ENCODE assay signal across 8 mouse cellular contexts in genomic region chr8:122444058-122444748, GRCm38 (mm10). TPM values are rescaled to one million over a fixed set of nuclear protein-coding genes. Genes with fewer than 3 reads are reported as not detected.
DNase-seq lines count a peak whose midpoint lies in the region; ATAC-seq and TF ChIP-seq lines count a peak whose summit lies in the region.

No protein-coding gene starts in this region.

- peak overlapping the region; percentile 80 for H3K4me2 ChIP-seq in forebrain, embryonic 11.5 days (ENCODE audit: low read depth, low read length, severe bottlenecking)
- H3K4me2 ChIP-seq in heart, postnatal 0 days (ENCODE audit: low read depth, low read length) = peak overlapping the region; percentile 91
- H3K4me2 ChIP-seq in liver, embryonic 15.5 days = peak overlapping the region; percentile 96
- H3K4me2 ChIP-seq in neural tube, embryonic 11.5 days (ENCODE audit: low read depth) = peak overlapping the region; percentile 57

- 35% methylated on average over 19 of the region's 19 CpGs for WGBS in forebrain, embryonic 11.5 days
- 2% methylated on average over 19 of the region's 19 CpGs for WGBS in heart, postnatal 0 days
- WGBS in liver, embryonic 15.5 days (ENCODE audit: insufficient replicate concordance) = 10% methylated on average over 19 of the region's 19 CpGs
- 40% methylated on average over 19 of the region's 19 CpGs for WGBS in neural tube, embryonic 11.5 days

- no peaks in the 10 kb centered on the region for H3K9me3 ChIP-seq in E14TG2a.4 (ENCODE audit: low read length)
- H3K9me3 ChIP-seq in forebrain, embryonic 11.5 days (ENCODE audit: control insufficient read depth, low read length) = no peaks in the 10 kb centered on the region
- H3K9me3 ChIP-seq in heart, postnatal 0 days (replicated peaks; ENCODE audit: control insufficient read depth, low read length) = no peaks in the 10 kb centered on the region
- H3K9me3 ChIP-seq in liver, embryonic 15.5 days (replicated peaks) = no peaks in the 10 kb centered on the region
- H3K9me3 ChIP-seq in neural tube, embryonic 11.5 days (ENCODE audit: control insufficient read depth, low read length) = no peaks in the 10 kb centered on the region

- peaks cover 53% of the 10 kb centered on the region for H3K4me1 ChIP-seq in E14TG2a.4 (replicated peaks; ENCODE audit: low read depth, low read length)
- peaks cover 3% of the 10 kb centered on the region; the same call in 1 of the 2 replicates for H3K4me1 ChIP-seq in forebrain, embryonic 11.5 days (replicated peaks; ENCODE audit: control insufficient read depth, insufficient read depth, low read length)
- peaks cover 7% of the 10 kb centered on the region for H3K4me1 ChIP-seq in heart, postnatal 0 days (ENCODE audit: control insufficient read depth, insufficient read depth)
- peaks cover 37% of the 10 kb centered on the region for H3K4me1 ChIP-seq in liver, embryonic 15.5 days (replicated peaks)
- peaks cover 7% of the 10 kb centered on the region; the same call in 1 of the 2 replicates for H3K4me1 ChIP-seq in neural tube, embryonic 11.5 days (ENCODE audit: control insufficient read depth, insufficient read depth, low read length)

- TF ChIP-seq CTCF in E14TG2a.4 (conservative IDR thresholded peaks at IDR 0.05; ENCODE audit: low read length) = no peak
- no peak for TF ChIP-seq CTCF in heart, postnatal 0 days (IDR thresholded peaks at IDR 0.05; ENCODE audit: low read depth)

- peak overlapping the region; percentile 75 for H3K9ac ChIP-seq in forebrain, embryonic 11.5 days (ENCODE audit: low read length)
- peak overlapping the region; percentile 58 for H3K9ac ChIP-seq in heart, postnatal 0 days (replicated peaks; ENCODE audit: low read depth, low read length)
- H3K9ac ChIP-seq in liver, embryonic 15.5 days = peak overlapping the region; percentile 73
- peak overlapping the region; percentile 94 for H3K9ac ChIP-seq in neural tube, embryonic 11.5 days (ENCODE audit: low read length)

- no peak for TF ChIP-seq EP300 in heart, postnatal 0 days (IDR thresholded peaks at IDR 0.05; ENCODE audit: low read depth)

- H3K4me3 ChIP-seq in E14TG2a.4 (replicated peaks; ENCODE audit: low read length) = peak overlapping the region; percentile 99
- H3K4me3 ChIP-seq in forebrain, embryonic 11.5 days (ENCODE audit: low read depth, low read length) = peak overlapping the region; percentile 60
- peak overlapping the region; percentile 61 for H3K4me3 ChIP-seq in heart, postnatal 0 days (ENCODE audit: low read depth, low read length)
- peak overlapping the region; percentile 68 for H3K4me3 ChIP-seq in liver, embryonic 15.5 days (replicated peaks)
- peak overlapping the region; percentile 74 for H3K4me3 ChIP-seq in neural tube, embryonic 11.5 days (ENCODE audit: low read depth, low read length)

- peaks cover 9% of the 10 kb centered on the region; the same call in 1 of the 2 replicates for H3K27me3 ChIP-seq in E14TG2a.4 (ENCODE audit: insufficient read depth, low read length)
- no peaks in the 10 kb centered on the region for H3K27me3 ChIP-seq in forebrain, embryonic 11.5 days (ENCODE audit: control insufficient read depth, insufficient read depth, low read length)
- H3K27me3 ChIP-seq in heart, postnatal 0 days (ENCODE audit: control insufficient read depth, insufficient read depth, low read length) = no peaks in the 10 kb centered on the region
- H3K27me3 ChIP-seq in liver, embryonic 15.5 days = peaks cover 7% of the 10 kb centered on the region; the same call in 1 of the 2 replicates
- no peaks in the 10 kb centered on the region for H3K27me3 ChIP-seq in neural tube, embryonic 11.5 days (ENCODE audit: control insufficient read depth, insufficient read depth, low read length)

- peak; percentile 32 for DNase-seq in c-Kit-negative CD71-positive TER-119-positive erythroid progenitor cells, embryonic 14.5 days (ENCODE audit: low read depth, low spot score)
- DNase-seq in forebrain, embryonic 11.5 days (ENCODE audit: low spot score) = peak; percentile 79
- peak; percentile 84 for DNase-seq in heart, postnatal 0 days (ENCODE audit: low spot score)
- DNase-seq in kidney, postnatal 4 days = peak; percentile 84 to 90
- peak; percentile 66 for DNase-seq in neural tube, embryonic 11.5 days (ENCODE audit: low spot score)
- peak; percentile 74 for DNase-seq in telencephalon, adult 2 months (ENCODE audit: low read depth, low spot score)

- H3K36me3 ChIP-seq in E14TG2a.4 (ENCODE audit: insufficient read depth, low read length) = peaks cover 18% of the 10 kb centered on the region
- H3K36me3 ChIP-seq in forebrain, embryonic 11.5 days (ENCODE audit: control insufficient read depth, insufficient read depth, low read length) = no peaks in the 10 kb centered on the region; the same call in 1 of the 2 replicates
- no peaks in the 10 kb centered on the region for H3K36me3 ChIP-seq in heart, postnatal 0 days (replicated peaks; ENCODE audit: control insufficient read depth, insufficient read depth, low read length)
- H3K36me3 ChIP-seq in liver, embryonic 15.5 days (replicated peaks) = peaks cover 4% of the 10 kb centered on the region
- peaks cover 3% of the 10 kb centered on the region; the same call in 1 of the 2 replicates for H3K36me3 ChIP-seq in neural tube, embryonic 11.5 days (ENCODE audit: control insufficient read depth, insufficient read depth, low read length)

- H3K27ac ChIP-seq in forebrain, embryonic 11.5 days (ENCODE audit: low read depth, low read length) = peak overlapping the region; percentile 95
- H3K27ac ChIP-seq in heart, postnatal 0 days (ENCODE audit: low read depth) = peak overlapping the region; percentile 89
- peak overlapping the region; percentile 86 for H3K27ac ChIP-seq in liver, embryonic 15.5 days (replicated peaks)
- H3K27ac ChIP-seq in neural tube, embryonic 11.5 days (ENCODE audit: low read depth, low read length) = peak overlapping the region; percentile 96

- ATAC-seq in forebrain, embryonic 11.5 days (replicated peaks; ENCODE audit: low FRiP score) = peak; percentile 28
- ATAC-seq in heart, postnatal 0 days (ENCODE audit: insufficient read depth, low read depth) = peak; percentile 45
- peak; percentile 22; the same call in 1 of the 2 replicates for ATAC-seq in liver, embryonic 15.5 days (ENCODE audit: insufficient read depth)
- ATAC-seq in neural tube, embryonic 11.5 days (ENCODE audit: insufficient read depth, low FRiP score, low TSS enrichment) = no peak

RNA-seq across cellular contexts. Expression of gene Mvd, which starts 1.0 kb away (rescaled TPM):
- 47.4 and 50.3 TPM in 2 replicates for polyA plus RNA-seq in forebrain, embryonic 11.5 days (2014; fragmentation: Nextera tagmentation; extraction: Ambion mirVana)
- 5.3 and 13.3 TPM in 2 replicates for total RNA-seq in heart, postnatal 0 days (2014; rRNA removed; ENCODE audit: low replicate concordance)
- polyA plus RNA-seq in heart, postnatal 0 days (2015; fragmentation: Nextera tagmentation; extraction: Ambion mirVana) = 11.4 and 11.7 TPM in 2 replicates
- 24.3 and 25.1 TPM in 2 replicates for polyA plus RNA-seq in liver, embryonic 15.5 days (2015; fragmentation: Nextera tagmentation; extraction: Ambion mirVana)
- polyA plus RNA-seq in neural tube, embryonic 11.5 days (2014; fragmentation: Nextera tagmentation; extraction: Ambion mirVana) = 53.7 and 58.5 TPM in 2 replicates

RNA-seq across cellular contexts. Expression of gene Cyba, which starts 11.5 kb away (rescaled TPM):
- polyA plus RNA-seq in forebrain, embryonic 11.5 days (2014; fragmentation: Nextera tagmentation; extraction: Ambion mirVana) = 52.3 and 58.2 TPM in 2 replicates
- 126 and 162 TPM in 2 replicates for total RNA-seq in heart, postnatal 0 days (2014; rRNA removed; ENCODE audit: low replicate concordance)
- 159 and 160 TPM in 2 replicates for polyA plus RNA-seq in heart, postnatal 0 days (2015; fragmentation: Nextera tagmentation; extraction: Ambion mirVana)
- 196 TPM in 2 replicates for polyA plus RNA-seq in liver, embryonic 15.5 days (2015; fragmentation: Nextera tagmentation; extraction: Ambion mirVana)
- 52.5 and 57.7 TPM in 2 replicates for polyA plus RNA-seq in neural tube, embryonic 11.5 days (2014; fragmentation: Nextera tagmentation; extraction: Ambion mirVana)

RNA-seq across cellular contexts. Expression of gene Snai3, which starts 16.3 kb away (rescaled TPM):
- 0.37 TPM in 1 of 2 replicates, not detected in the other for polyA plus RNA-seq in forebrain, embryonic 11.5 days (2014; fragmentation: Nextera tagmentation; extraction: Ambion mirVana)
- 1.2 TPM in 1 of 2 replicates, not detected in the other for total RNA-seq in heart, postnatal 0 days (2014; rRNA removed; ENCODE audit: low replicate concordance)
- 0.61 and 1.6 TPM in 2 replicates for polyA plus RNA-seq in heart, postnatal 0 days (2015; fragmentation: Nextera tagmentation; extraction: Ambion mirVana)
- 0.38 and 0.64 TPM in 2 replicates for polyA plus RNA-seq in liver, embryonic 15.5 days (2015; fragmentation: Nextera tagmentation; extraction: Ambion mirVana)
- not detected in 2 replicates for polyA plus RNA-seq in neural tube, embryonic 11.5 days (2014; fragmentation: Nextera tagmentation; extraction: Ambion mirVana)

RNA-seq across cellular contexts. Expression of gene Il17c, which starts 22.4 kb away (rescaled TPM):
- not detected in 2 replicates for polyA plus RNA-seq in forebrain, embryonic 11.5 days (2014; fragmentation: Nextera tagmentation; extraction: Ambion mirVana)
- not detected in 2 replicates for total RNA-seq in heart, postnatal 0 days (2014; rRNA removed; ENCODE audit: low replicate concordance)
- polyA plus RNA-seq in heart, postnatal 0 days (2015; fragmentation: Nextera tagmentation; extraction: Ambion mirVana) = not detected in 2 replicates
- not detected in 2 replicates for polyA plus RNA-seq in liver, embryonic 15.5 days (2015; fragmentation: Nextera tagmentation; extraction: Ambion mirVana)
- polyA plus RNA-seq in neural tube, embryonic 11.5 days (2014; fragmentation: Nextera tagmentation; extraction: Ambion mirVana) = 0.57 TPM in 1 of 2 replicates, not detected in the other

RNA-seq across cellular contexts. Expression of gene Rnf166, which starts 31.7 kb away (rescaled TPM):
- 31.2 and 36.0 TPM in 2 replicates for polyA plus RNA-seq in forebrain, embryonic 11.5 days (2014; fragmentation: Nextera tagmentation; extraction: Ambion mirVana)
- total RNA-seq in heart, postnatal 0 days (2014; rRNA removed; ENCODE audit: low replicate concordance) = 39.7 and 42.7 TPM in 2 replicates
- 39.4 and 45.9 TPM in 2 replicates for polyA plus RNA-seq in heart, postnatal 0 days (2015; fragmentation: Nextera tagmentation; extraction: Ambion mirVana)
- polyA plus RNA-seq in liver, embryonic 15.5 days (2015; fragmentation: Nextera tagmentation; extraction: Ambion mirVana) = 11.5 and 15.1 TPM in 2 replicates
- 30.1 and 31.1 TPM in 2 replicates for polyA plus RNA-seq in neural tube, embryonic 11.5 days (2014; fragmentation: Nextera tagmentation; extraction: Ambion mirVana)

Comparison
In these comparisons a context has a peak if more than half of its experiments do, and no peak if none do; other contexts are left out.
1. DNase-seq: peak in every context shown above with its lines; median percentile 87 in kidney, postnatal 4 days; 84 in heart, postnatal 0 days; 79 in forebrain, embryonic 11.5 days; 74 in telencephalon, adult 2 months; 66 in neural tube, embryonic 11.5 days; 32 in c-Kit-negative CD71-positive TER-119-positive erythroid progenitor cells, embryonic 14.5 days.